Mouse (Mus musculus) liver, adult 2 months (tissue): ENCODE data around the gene Ssc5d. TPM values are rescaled to one million over a fixed set of nuclear protein-coding genes. Genes with fewer than 3 reads are reported as not detected.

Experiments used
- DNase-seq: peaks from one replicate; pipeline ENCODE4 v3.0.0-alpha.2; 2011; ENCODE audit warnings: low read depth, low spot score; ENCODE audit errors: extremely low read depth
- H3K27ac ChIP-seq: fragments of 200-500 bp; replicated peaks from 2 replicates; pipeline ENCODE4 v1.5.1; 2012; ENCODE audit warnings: low read depth, mild to moderate bottlenecking, control low read depth, inconsistent platforms, low read length; ENCODE audit not compliant: insufficient read depth
- H3K27me3 ChIP-seq: fragments of 200-500 bp; 2 replicates; pipeline ENCODE4 v1.6.1; 2012; ENCODE audit warnings: mild to moderate bottlenecking, moderate library complexity, low read length, inconsistent platforms; ENCODE audit not compliant: control insufficient read depth, insufficient read depth
- H3K36me3 ChIP-seq: fragments of 200-500 bp; 2 replicates; pipeline ENCODE4 v1.6.1; 2012; ENCODE audit warnings: low read length, inconsistent platforms; ENCODE audit not compliant: control insufficient read depth, insufficient read depth
- H3K4me1 ChIP-seq: fragments of 200-500 bp; 2 replicates; pipeline ENCODE4 v1.6.1; 2011; ENCODE audit warnings: low read length; ENCODE audit not compliant: control insufficient read depth, insufficient read depth
- H3K4me3 ChIP-seq: fragments of 200-500 bp; 2 replicates; pipeline ENCODE4 v1.5.1; 2011; ENCODE audit warnings: low read depth, mild to moderate bottlenecking, control low read depth, low read length, moderate library complexity; ENCODE audit not compliant: insufficient read depth
- H3K79me2 ChIP-seq: fragments of 200-500 bp; 2 replicates; pipeline ENCODE4 v1.6.1; 2012; ENCODE audit warnings: inconsistent platforms, mild to moderate bottlenecking, low read length, moderate library complexity; ENCODE audit not compliant: control insufficient read depth, insufficient read depth
- H3K9ac ChIP-seq: fragments of 200-500 bp; 2 replicates; pipeline ENCODE4 v1.6.1; 2012; ENCODE audit warnings: low read depth, mild to moderate bottlenecking, control low read depth, inconsistent platforms, low read length
- CTCF ChIP-seq: fragments of 200-500 bp; IDR thresholded peaks from 2 replicates; pipeline ENCODE4 v1.5.1; 2011; ENCODE audit warnings: low read depth, low read length, control low read depth
- POLR2A ChIP-seq: fragments of 200-500 bp; IDR thresholded peaks from 2 replicates; pipeline ENCODE4 v1.6.1; 2011; ENCODE audit warnings: low read length, control low read depth; ENCODE audit not compliant: insufficient read depth; ENCODE audit errors: extremely low read depth
- WGBS: fragments of 180-500 bp; shearing (Covaris S2); methylation state at CpG from one replicate; pipeline ENCODE4 v1.1.7; 2018; 5-methylcytosine and 5-hydroxymethylcytosine counted together
- polyA plus RNA-seq: library from polyadenylated mRNA; depleted of rRNA; stranded (reverse); fragments of >200 nt; gene quantifications from 2 replicates; pipeline ENCODE4 v1.2.3, GENCODE M21; 2012
- total RNA-seq: library from RNA; depleted of rRNA; stranded (reverse); fragments of >200 nt; gene quantifications from 2 replicates; pipeline ENCODE4 v1.2.3, GENCODE M21; 2014

Ssc5d gene
- total and polyA plus RNA-seq, 2 experiments = 0.18 to 0.26 TPM

- H3K36me3 ChIP-seq = no peaks in the 10 kb centered on the region; the same call in 1 of the 2 replicates
- no peak overlapping the region for H3K27ac ChIP-seq
- 82% methylated on average over 11 of the region's 11 CpGs for whole genome bisulfite sequencing
- no peaks in the 10 kb centered on the region for H3K27me3 ChIP-seq
- H3K79me2 ChIP-seq = no peaks in the 10 kb centered on the region
- H3K4me3 ChIP-seq = no peak overlapping the region
- H3K9ac ChIP-seq = no peak overlapping the region
- 0 out of 2 replicates have a peak, but pooled peaks cover under 1% of the 10 kb centered on the region for H3K4me1 ChIP-seq
- TF ChIP-seq POLR2A = no peak
- TF ChIP-seq CTCF = no peak
- DNase-seq = no peak
Measured at GRCm38 (mm10) chr7:4895186-4895585, 30.4 kb upstream of the Ssc5d start.

GRCm38 (mm10) chr7:4898851-4899648, 26.5 kb upstream of the Ssc5d start:
- 30% methylated on average over 16 of the region's 18 CpGs for WGBS
- no peak for DNase-seq
- Histone ChIP-seq H3K27me3 (no peaks in the 10 kb centered on the region), H3K9ac (peak overlapping the region; percentile 51; the same call in 1 of the 2 replicates), H3K4me3 (peak overlapping the region; percentile 10; the same call in 1 of the 2 replicates), H3K4me1 (0 out of 2 replicates have a peak, but pooled peaks cover 4% of the 10 kb centered on the region), H3K79me2 (no peaks in the 10 kb centered on the region), H3K27ac (no peak overlapping the region; the same call in 1 of the 2 replicates), H3K36me3 (no peaks in the 10 kb centered on the region)
- no peak for TF ChIP-seq CTCF
- no peak for TF ChIP-seq POLR2A

- no peak overlapping the region; the same call in 1 of the 2 replicates for H3K27ac ChIP-seq
- peak overlapping the region; percentile 37 for H3K4me3 ChIP-seq
- H3K4me1 ChIP-seq = 0 out of 2 replicates have a peak, but pooled peaks cover 4% of the 10 kb centered on the region
- no peaks in the 10 kb centered on the region for H3K36me3 ChIP-seq
- no peak for TF ChIP-seq CTCF
- no peak for TF ChIP-seq POLR2A
- peak overlapping the region; percentile 51 for H3K9ac ChIP-seq
- peak; percentile 42 for DNase-seq
- H3K27me3 ChIP-seq = no peaks in the 10 kb centered on the region
- no peaks in the 10 kb centered on the region for H3K79me2 ChIP-seq
- WGBS = 6% methylated on average over 19 of the region's 19 CpGs
Measured at GRCm38 (mm10) chr7:4899649-4900522, 25.7 kb upstream of the Ssc5d start.

GRCm38 (mm10) chr7:4900523-4900851, 25.1 kb upstream of the Ssc5d start:
- H3K36me3 ChIP-seq = no peaks in the 10 kb centered on the region
- no peak overlapping the region for H3K27ac ChIP-seq
- no peaks in the 10 kb centered on the region for H3K79me2 ChIP-seq
- no peaks in the 10 kb centered on the region for H3K27me3 ChIP-seq
- TF ChIP-seq POLR2A (no peak), CTCF (no peak)
- DNase-seq = no peak
- WGBS = 38% methylated on average over 11 of the region's 11 CpGs
- 0 out of 2 replicates have a peak, but pooled peaks cover 4% of the 10 kb centered on the region for H3K4me1 ChIP-seq
- no peak overlapping the region; the same call in 1 of the 2 replicates for H3K9ac ChIP-seq
- no peak overlapping the region; the same call in 1 of the 2 replicates for H3K4me3 ChIP-seq

- TF ChIP-seq POLR2A (no peak), CTCF (peak; percentile 77)
- 0 out of 2 replicates have a peak, but pooled peaks cover 4% of the 10 kb centered on the region for H3K4me1 ChIP-seq
- H3K36me3 ChIP-seq = no peaks in the 10 kb centered on the region
- no peak overlapping the region for H3K9ac ChIP-seq
- DNase-seq = no peak
- H3K79me2 ChIP-seq = no peaks in the 10 kb centered on the region
- no peak overlapping the region for H3K4me3 ChIP-seq
- 66% methylated on average over 8 of the region's 8 CpGs for WGBS
- no peaks in the 10 kb centered on the region for H3K27me3 ChIP-seq
- no peak overlapping the region for H3K27ac ChIP-seq
Measured at GRCm38 (mm10) chr7:4901171-4901570, 24.4 kb upstream of the Ssc5d start.
